Mouse (Mus musculus) heart, postnatal 36 days (tissue): ENCODE results near the gene Uvssa. TPM values are rescaled to one million over a fixed set of nuclear protein-coding genes. Genes with fewer than 3 reads are reported as not detected.

Experiments
- DNase-seq, 2 experiments: peaks; one replicate each; pipeline ENCODE4 v3.0.0; 2021 to 2022
- intact Hi-C: fragments of 180-260 bp; cut with DNase I; formaldehyde crosslinking; loops from one replicate; pipeline ENCODE4 v1.15.1; 2025
- total RNA-seq, 2 experiments: library from RNA; stranded (reverse); gene quantifications; 2 replicates each; pipeline ENCODE4 v1.2.3; 2021

Uvssa gene
- total RNA-seq, 2 experiments from 2014 or later, result 2.8 to 4.0 TPM

DNA sequence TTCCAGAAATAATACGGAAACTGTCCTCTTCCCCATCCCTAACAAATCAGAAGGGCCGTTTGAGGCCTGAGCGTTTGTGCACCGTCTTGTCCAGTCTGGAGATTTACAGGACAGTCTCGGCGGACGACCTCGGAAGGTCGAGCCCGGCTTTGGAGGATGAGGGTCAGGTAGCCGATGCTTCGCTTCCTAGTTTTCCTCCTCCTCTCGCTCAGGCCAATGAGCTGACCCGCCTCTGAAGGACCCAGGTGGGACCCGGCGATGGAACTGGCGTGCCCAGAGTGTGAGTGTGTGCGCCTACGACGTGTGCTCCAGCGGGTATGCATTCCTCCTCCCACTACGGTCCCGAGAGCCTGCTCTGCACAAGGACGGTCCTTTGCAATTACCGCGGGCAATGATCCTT, 56.8 kb downstream of the Uvssa start:
- intact Hi-C loops, result no loop called here
- no peak for DNase-seq

DNA sequence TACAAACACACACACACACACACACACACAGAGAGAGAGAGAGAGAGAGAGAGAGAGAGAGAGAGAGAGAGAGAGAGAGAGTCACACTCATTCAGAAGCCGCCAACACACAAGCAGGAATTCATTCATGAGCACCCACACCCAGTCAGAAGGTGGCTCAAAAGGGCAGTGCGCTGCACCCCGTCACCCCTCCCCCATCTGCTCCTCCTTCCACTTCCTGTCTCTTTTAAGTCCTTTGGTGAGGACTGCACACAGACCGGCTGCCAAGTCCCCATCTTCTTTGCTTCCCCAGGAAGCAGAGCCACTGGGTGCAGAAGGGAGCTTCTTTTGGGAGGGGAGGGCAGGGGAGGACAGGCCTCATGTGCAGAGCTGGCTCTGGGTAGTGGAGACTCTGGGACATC, 57.6 kb downstream of the Uvssa start:
- intact Hi-C loops, result no loop called here
- no peak for DNase-seq

DNA sequence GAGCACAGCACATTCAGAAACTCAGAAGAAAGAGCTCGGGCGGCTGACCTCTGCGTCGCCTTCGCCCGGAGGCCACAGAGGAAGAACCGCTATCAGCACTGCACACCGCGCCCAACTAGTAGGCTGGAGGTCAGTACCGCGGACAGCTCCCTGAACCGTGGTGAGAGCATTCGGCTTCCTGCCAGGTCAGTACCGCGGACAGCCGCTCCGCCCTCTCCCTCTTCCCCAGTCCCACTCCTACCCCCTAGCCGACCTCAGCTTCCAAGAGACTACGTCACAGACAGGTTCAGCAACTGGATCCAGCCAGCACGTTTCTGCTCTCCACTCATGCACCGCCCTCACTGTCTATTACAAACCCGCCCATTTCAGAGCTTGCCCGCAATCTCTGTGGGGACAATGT, 59.9 kb downstream of the Uvssa start:
- DNase-seq, result peak; percentile 88 to 91
- intact Hi-C loops, result no loop called here

DNA sequence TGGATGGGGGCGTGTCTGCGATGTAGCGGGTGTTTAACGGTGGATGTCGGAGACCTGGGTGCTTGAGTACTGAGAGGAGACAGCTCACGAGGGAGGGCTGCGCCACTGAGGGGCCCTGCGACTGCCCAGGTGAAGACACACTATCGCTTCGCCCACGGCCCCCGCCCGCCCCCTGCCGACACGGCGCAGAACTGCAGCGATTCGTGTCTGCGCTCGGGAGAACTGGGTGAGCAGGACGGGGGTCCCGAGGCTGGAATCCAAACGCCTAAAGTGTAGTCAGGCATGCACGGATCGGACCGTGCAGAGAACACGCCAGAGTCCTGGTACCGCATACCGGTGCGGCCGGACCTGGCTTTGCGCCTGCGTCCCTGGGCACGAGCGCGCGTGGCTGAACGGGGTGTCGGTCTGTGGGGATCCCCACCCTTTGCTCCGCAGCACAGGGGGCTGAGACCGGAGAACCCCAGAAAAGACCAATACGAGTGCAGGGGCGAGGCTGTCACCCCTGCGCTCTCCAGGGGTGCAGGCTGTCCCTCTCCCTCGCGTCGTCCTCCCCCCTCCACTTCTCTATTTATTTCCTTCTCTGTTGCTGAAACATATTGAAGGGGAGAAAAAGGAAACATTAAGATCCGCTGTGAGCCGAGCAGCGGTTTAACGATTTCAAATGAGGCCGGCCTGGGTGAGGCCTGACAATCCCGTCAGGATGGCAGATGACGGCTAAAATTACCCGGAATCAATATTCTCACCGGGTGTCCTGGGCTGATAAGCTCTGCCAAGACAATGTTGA, 64.8 kb downstream of the Uvssa start:
- DNase-seq, result peak; percentile 28 to 61

DNA sequence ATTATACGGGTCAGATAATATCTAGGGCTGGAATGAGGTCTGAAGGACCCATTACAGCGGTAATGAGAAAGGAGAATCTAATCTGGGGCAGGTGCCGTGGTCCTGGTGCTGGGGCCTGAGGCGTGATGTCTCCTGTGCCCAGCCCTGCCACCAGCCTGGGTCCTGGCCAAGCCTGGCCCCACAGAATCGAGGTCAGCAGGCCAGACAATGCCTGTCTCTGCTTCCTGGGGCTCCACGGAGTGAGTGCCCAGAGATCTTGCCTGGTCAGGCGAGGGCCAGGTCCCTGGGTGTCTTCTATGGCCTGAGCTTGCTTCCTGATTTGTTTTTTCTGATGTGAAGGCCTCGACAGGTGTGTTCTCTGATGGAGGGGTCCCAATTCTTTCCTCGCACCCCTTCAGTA, 65.4 kb downstream of the Uvssa start:
- no peak for DNase-seq
- intact Hi-C loops, result loop anchor here (1.0 to 5.0 kb wide), 4 partner anchors 49 to 241 kb away; partner anchors contain the start of gene Ctbp1

More for the DNA sequence above, 64.8 kb downstream of the Uvssa start:
- intact Hi-C loops, result loop anchor here (1.0 to 5.0 kb wide), 4 partner anchors 49 to 240 kb away; partner anchors contain the start of gene Ctbp1

DNA sequence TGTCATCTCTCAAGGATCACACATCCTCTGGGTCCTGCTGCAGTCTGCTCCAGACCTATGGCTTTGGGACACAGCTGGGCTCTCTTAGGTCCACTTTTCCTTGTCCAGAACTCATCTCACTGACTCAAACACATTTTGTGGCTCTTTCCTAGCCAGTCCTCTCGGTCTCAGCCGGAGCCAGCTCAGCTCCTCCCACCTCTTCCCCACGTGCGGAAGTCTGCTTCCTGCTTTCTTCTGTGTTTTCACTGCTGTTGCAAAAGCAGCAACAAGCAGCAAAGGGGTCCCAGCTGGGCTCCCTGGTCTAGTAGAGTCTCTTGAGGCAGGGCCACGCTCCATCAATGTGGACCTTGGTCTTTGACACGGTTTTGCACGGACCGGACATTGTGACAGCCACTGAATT, 77.4 kb downstream of the Uvssa start:
- intact Hi-C loops, result no loop called here
- no peak for DNase-seq

DNA sequence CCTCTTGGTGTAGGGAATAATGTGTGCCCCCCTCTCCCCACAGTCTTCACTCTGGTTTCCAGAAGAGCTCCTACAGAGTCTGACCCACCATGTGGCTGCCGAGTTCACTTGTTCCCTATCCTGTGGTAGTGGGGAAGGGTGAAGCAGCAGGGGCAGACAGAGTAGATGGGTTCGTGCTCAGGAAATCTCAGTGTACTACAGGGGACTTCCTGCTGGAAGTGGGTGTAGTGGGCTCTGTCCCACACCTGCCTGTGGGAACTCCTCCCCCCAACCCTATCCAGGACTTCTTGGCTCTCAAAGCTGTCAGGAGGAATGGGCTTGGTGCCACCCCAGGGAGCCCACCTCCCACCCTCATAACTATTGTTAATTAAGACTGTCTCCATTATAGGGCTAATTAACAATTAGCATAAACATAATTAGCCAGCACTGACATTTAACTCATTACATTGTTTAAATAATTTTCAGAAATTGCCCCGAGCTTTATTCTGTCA, 79.8 kb downstream of the Uvssa start:
- intact Hi-C loops, result no loop called here
- no peak for DNase-seq

DNA sequence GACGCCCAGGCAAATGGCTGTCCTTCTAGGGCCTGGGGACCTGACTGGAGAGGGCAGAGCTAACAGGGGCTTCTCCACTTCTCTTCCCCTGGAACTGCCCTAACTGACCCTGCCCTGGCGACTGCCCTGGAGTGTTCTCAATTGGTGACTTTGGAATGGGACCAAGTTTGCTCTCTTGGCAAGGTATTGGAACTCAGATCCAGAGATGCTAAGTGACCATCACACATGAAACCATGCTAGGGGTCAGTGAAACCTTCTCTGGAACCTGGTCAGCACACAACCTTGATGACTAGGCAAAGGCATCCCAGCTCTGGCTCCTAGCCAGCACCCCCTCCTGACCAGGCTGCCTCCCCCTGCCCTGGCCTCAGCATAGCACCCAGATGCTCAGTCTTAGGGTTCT, 80.8 kb downstream of the Uvssa start:
- DNase-seq, result no peak
- intact Hi-C loops, result no loop called here

DNA sequence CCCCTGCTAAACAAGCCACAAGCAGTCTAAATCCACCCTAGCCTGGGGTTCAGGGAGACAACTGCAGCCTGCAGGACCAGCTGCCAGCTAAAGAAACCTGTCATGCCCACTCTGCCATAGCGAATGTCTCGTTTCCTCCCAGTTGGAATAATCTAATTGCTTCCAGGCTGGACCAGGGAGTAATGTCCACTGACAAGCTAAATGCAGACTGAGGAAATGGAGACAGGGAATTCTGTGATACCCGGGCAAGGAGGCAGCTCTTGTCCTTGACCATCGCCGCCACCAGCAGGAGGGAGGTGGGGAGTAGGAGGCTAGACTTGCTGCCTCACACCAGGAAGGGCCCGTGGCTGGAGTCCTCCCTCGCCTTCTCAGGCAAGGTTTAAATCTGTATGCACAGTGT, 86.0 kb downstream of the Uvssa start:
- no peak for DNase-seq
- intact Hi-C loops, result no loop called here

DNA sequence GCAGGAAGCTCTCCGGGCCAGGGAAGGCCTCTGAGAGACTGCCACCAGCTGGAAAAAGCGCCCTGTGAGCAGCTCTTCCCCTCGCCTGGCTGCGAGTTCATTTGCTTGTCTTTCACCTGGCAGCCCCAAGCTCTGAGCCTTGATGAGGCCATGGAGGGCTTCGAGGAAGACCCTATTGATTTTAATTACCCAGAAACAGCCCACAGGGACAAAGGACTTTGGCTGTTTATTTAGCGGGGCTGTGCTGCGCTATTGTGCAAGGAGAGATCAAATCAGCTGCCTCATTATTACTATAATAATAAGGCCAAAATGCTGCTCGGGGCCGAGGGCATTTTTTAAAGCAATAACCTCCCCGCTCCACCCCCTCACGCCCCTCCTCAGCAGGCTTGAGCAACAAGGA, 87.1 kb downstream of the Uvssa start:
- intact Hi-C loops, result no loop called here
- DNase-seq, result no peak

Other genes starting within 250 kb of the Uvssa start
- 1 to 10 TPM; 2.1 to 2.6 TPM for gene Spon2, start 160.1 kb upstream of the Uvssa start, total RNA-seq
- 100 to 1,000 TPM; 213 to 214 TPM for gene Ctbp1, start 103.6 kb upstream of the Uvssa start, total RNA-seq
- gene Maea, start 43.0 kb upstream of the Uvssa start, total RNA-seq, result 10 to 100 TPM; 81.0 to 86.1 TPM
- gene Nkx1-1, start 55.4 kb downstream of the Uvssa start, total RNA-seq, result not detected